Mouse (Mus musculus): ENCODE data around the gene Cdiptos.

Gene Cdiptos

GRCm38 (mm10) chr7:126967361-126967760 is 8.5 kb downstream of the Cdiptos start:
- no peak for DNase-seq

GRCm38 (mm10) chr7:126965568-126965967 is 10.3 kb downstream of the Cdiptos start:
- no peak for DNase-seq

GRCm38 (mm10) chr7:126963548-126964286 is 12.2 kb downstream of the Cdiptos start:
- DNase-seq: peak; percentile 65

DNA sequence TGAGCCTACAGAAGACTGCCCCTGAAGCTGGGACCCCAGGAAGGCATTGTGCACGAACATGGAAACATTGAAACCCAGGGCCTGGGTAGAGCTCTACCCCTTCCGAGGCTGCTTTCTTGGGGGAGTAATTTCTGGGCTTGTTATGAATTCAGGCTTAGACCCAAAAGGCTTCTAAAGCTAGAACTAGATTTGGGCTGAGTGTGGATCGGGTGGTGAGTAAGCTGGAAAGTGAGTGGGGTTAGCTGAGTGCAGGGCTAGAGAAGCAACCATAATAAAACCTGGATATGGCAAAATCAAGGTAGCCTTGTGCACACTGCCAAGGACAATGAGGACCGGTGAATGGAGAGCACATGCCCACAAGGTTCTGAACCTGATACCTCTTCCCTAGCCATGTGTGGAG is 13.9 kb downstream of the Cdiptos start:
- no peak for DNase-seq

- DNase-seq: no peak
Observed at GRCm38 (mm10) chr7:126961095-126961494, 14.8 kb downstream of the Cdiptos start.

DNA sequence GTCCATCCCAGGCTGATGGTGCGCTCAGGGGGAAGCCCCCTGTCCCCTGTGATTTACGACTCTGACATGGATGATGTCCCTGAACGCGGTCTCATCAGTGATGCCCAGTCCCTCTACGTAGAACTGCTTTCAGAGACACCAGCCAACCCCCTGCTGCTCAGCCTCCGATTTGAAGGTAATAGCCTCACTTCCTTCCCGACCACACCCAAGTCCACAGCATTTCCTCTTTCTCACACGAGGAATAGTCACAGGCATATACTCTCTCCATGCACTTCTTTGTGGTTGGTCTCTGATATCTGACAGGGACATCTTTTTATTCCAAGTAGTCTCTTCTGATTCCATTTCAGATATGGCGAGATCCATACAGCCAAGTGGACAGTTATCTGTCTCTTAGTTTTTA is 16.1 kb downstream of the Cdiptos start:
- DNase-seq: no peak

- DNase-seq: no peak
Observed at GRCm38 (mm10) chr7:126955125-126955524, 20.8 kb downstream of the Cdiptos start.

DNA sequence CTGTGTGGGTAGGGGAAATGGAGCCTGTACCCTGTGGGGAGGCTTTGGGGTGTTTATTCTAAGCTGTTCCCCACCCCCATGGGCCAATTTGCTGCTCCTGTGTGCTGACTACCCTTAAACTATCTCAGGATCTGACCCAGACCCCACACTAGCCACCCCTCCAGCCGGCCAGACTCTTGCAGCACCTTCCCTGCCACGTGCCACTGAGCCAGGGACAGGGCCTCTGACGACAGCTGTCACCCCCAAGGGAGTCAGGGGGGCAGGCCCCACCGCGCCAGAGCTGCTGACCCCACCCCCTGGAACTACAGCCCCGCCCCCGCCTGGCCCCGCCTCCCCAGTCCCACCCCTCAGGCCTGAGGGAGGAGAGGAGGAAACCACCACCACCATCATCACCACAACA is 23.3 kb downstream of the Cdiptos start:
- DNase-seq: no peak

GRCm38 (mm10) chr7:126951741-126952140 is 24.2 kb downstream of the Cdiptos start:
- DNase-seq: no peak

GRCm38 (mm10) chr7:126950647-126951615 is 25.0 kb downstream of the Cdiptos start:
- DNase-seq: no peak

DNA sequence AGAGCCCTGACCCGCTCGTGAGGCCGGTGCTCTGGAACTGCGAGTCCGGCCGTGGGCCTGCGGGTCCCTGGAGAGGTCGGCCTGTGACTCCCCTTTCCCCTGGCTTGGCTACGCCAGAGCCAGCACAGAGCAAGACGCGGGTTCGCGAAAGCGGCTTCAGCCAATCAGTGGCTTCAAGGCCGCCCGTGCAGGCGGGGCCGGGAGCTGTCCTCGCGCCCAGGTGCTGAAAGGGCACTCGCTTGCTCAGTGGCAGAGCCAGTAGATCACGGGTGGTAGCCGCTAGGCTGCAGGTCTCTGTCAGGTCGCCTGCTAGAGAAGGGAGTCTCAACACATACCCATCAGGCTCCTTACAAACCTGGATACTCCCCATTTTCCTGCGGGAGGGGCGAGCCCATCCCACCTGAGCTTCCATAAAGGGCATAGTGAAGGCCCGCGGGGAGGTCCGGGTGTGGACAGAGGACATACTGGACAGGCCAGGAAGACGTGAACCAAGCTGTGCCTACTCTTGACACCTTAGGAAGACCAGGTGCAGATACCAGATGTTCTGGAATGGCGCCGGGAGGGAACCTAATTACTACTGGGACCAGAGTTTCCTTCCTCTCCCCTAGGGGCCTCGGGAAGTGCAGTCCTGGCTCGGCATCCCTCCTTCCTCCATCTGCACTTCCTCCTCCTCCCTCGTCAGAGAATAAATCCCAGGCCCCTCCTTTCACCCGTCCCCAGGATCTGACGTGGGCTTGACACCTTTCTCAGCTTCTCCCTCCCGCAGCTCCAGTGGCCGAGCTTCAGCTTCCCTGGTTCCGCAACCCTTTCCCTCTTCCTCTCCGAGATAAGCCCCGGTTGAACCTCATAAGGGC is 25.9 kb downstream of the Cdiptos start, which contains the start of gene Sez6l2:
Gene Sez6l2 (plus strand): TSS at position 771 of the 854 bp plus-strand sequence.
- DNase-seq: peak; percentile 96

- DNase-seq: no peak
Observed at GRCm38 (mm10) chr7:126949403-126949792, 26.5 kb downstream of the Cdiptos start, which contains the start of gene Asphd1. Gene Asphd1 (minus strand): TSS chr7:126949582.

- no peak for DNase-seq
Observed at GRCm38 (mm10) chr7:126948626-126949025, 27.3 kb downstream of the Cdiptos start.

GRCm38 (mm10) chr7:126946530-126946929 is 29.4 kb downstream of the Cdiptos start:
- DNase-seq: peak; percentile 41

- DNase-seq: no peak
Observed at GRCm38 (mm10) chr7:126941801-126942200, 34.1 kb downstream of the Cdiptos start.

GRCm38 (mm10) chr7:126941171-126941570 is 34.7 kb downstream of the Cdiptos start:
- DNase-seq: no peak

DNA sequence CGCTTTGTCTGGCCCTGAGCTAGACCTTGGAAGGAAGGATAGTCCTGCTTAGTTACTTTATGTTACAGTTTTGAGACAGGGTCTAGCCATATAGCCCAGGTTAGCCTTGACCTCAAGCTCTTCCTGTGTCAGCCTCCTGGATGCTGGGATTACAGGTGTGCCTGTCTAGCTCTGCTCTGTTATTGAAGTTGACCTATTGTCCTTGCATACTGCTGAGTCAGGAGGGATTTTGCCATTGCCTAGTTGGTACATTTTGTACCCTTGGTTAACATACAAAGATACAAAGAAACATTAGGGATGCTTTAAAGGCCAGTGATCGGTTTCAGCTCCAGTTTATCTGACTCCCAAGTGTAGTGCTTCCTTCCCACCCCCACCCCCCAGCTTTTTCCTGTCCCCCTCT is 43.2 kb downstream of the Cdiptos start:
- no peak for DNase-seq

DNA sequence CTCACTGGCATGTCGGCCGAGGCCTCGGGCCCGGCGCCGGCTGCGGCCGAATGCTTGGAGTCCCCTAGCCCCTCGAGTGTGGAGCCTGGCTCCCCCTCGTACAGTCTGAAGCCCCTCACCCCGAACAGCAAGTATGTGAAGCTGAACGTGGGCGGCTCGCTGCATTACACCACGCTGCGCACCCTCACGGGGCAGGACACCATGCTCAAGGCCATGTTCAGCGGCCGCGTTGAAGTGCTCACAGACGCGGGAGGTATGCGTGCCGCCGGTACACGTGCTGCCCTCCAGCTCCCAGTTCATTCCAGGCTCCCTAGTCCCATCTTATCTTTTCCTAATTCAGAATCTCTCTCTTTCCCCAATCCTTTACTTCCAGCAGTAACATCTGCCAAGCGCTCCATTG is 46.9 kb downstream of the Cdiptos start:
- DNase-seq: peak; percentile 26

DNA sequence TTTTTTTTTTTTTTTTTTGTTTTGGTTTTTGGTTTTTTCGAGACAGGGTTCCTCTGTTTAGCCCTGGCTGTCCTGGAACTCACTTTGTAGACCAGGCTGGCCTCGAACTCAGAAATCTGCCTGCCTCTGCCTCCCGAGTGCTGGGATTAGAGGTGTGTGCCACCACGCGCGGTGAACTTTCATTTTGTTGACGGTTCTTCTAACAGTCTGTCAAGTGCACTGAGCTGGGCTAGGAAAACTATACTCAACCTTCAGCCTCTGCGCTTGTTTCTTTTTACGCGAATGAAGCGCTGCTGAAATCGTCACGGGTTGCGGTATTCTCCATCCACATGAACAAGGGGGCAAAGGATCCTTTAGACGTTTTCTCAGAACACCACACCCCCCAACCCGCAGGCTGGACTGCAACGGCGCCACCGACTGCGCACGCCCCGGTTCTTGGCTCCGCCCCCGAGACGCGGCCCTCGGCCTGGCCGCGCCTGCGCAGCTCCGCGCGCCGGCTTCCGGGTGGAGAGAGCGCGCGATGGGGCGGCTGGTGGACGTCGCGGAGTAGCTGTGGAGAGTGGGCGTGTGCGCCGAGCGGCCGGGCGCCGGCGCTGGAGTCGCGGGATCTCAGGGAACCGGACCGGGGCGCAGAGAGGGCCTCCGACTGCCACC is 47.4 kb downstream of the Cdiptos start, which contains the start of gene Kctd13:
Gene Kctd13 (plus strand): TSS at position 496 of the 654 bp plus-strand sequence.
- DNase-seq: peak; percentile 95

DNA sequence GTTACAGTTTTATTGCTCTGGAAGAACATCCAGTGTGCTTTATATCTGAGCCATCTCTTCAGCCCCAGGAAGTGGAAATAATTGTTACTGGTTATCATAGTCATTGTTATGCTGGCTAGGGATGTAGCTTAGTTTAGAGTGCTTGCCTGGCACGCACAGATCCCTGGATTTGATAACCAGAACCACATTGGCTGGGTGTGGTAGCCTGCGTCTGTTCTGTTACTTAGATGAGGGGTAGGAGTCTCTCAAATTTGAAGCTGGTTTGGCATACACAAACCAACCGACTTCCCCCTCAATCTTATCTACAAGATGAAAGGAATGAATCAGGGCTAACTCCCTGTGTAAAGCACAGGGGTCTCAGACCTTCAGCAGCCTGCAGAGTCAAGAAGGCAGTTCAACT is 49.6 kb downstream of the Cdiptos start:
- no peak for DNase-seq

- no peak for DNase-seq
Observed at GRCm38 (mm10) chr7:126923999-126924398, 51.9 kb downstream of the Cdiptos start.

- DNase-seq: peak; percentile 73
Observed at GRCm38 (mm10) chr7:126922624-126923060, 53.3 kb downstream of the Cdiptos start, which contains the start of gene Tmem219. Gene Tmem219 (minus strand): TSS chr7:126922917.
